In the genomic region with DNA sequence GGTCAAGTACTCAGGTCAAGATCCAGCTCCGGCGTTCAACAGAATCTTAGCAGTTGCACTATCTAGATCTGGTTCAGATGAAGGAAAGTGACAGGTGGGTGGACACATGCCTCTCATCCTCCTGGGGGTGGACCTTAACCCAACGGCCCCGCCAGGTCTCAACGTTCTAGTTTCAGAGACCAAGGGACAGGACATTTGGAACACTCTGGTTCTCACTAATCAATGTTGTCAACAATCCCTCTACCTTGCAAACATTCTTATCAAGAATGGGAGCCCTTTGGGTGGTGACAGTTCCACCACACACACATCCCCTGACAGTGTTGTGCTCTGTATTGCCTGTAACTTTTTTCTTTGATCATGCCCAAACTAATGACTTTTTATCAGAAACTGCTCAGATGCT, we compare ENCODE assay signal across 28 mouse cellular contexts. TPM values are rescaled to one million over a fixed set of nuclear protein-coding genes. Genes with fewer than 3 reads are reported as not detected.
DNase-seq lines count a peak whose midpoint lies in the region; ATAC-seq and TF ChIP-seq lines count a peak whose summit lies in the region.
"Had no signal": no experiment of that assay in that cellular context is flagged by ENCODE, and none has a peak within 500 bp of the region (broad histone marks: within the 10 kb centered on the region; RNA-seq: fewer than 3 reads in every experiment).

No protein-coding gene starts in this region.

- TF ChIP-seq CTCF in midbrain, postnatal 0 days (IDR thresholded peaks at IDR 0.05) = no peak

- no peaks in the 10 kb centered on the region for H3K4me1 ChIP-seq in midbrain, embryonic 11.5 days (ENCODE audit: control insufficient read depth, insufficient read depth, low read length)
- no peaks in the 10 kb centered on the region for H3K4me1 ChIP-seq in midbrain, postnatal 0 days (ENCODE audit: insufficient read depth, low read length)
- no peaks in the 10 kb centered on the region for H3K4me1 ChIP-seq in liver, embryonic 12.5 days
- peaks cover 14% of the 10 kb centered on the region for H3K4me1 ChIP-seq in liver, embryonic 15.5 days (replicated peaks)
- H3K4me1 ChIP-seq: forebrain, embryonic 10.5 days; forebrain, embryonic 13.5 days; heart, embryonic 12.5 days; heart, embryonic 15.5 days; hindbrain, embryonic 13.5 days had no signal

- no peak overlapping the region for H3K4me3 ChIP-seq in midbrain, embryonic 11.5 days (ENCODE audit: low read depth, low read length)
- no peak overlapping the region for H3K4me3 ChIP-seq in midbrain, postnatal 0 days (ENCODE audit: low read depth, low read length)
- H3K4me3 ChIP-seq in liver, embryonic 12.5 days = no peak overlapping the region
- H3K4me3 ChIP-seq in liver, embryonic 15.5 days (replicated peaks) = no peak overlapping the region
- H3K4me3 ChIP-seq: forebrain, embryonic 10.5 days; forebrain, embryonic 13.5 days; gastrocnemius, adult 2 months; heart, embryonic 12.5 days; heart, embryonic 15.5 days; hindbrain, embryonic 13.5 days had no signal

- no peak overlapping the region for H3K9ac ChIP-seq in midbrain, embryonic 11.5 days (ENCODE audit: low read length)
- H3K9ac ChIP-seq in midbrain, postnatal 0 days (replicated peaks; ENCODE audit: low read length, poor library complexity, severe bottlenecking) = no peak overlapping the region
- H3K9ac ChIP-seq in liver, embryonic 12.5 days = no peak overlapping the region
- H3K9ac ChIP-seq in liver, embryonic 15.5 days = no peak overlapping the region
- H3K9ac ChIP-seq: forebrain, embryonic 13.5 days; heart, embryonic 12.5 days; heart, embryonic 15.5 days; hindbrain, embryonic 13.5 days had no signal

- no peaks in the 10 kb centered on the region for H3K27me3 ChIP-seq in midbrain, embryonic 11.5 days (ENCODE audit: control insufficient read depth, insufficient read depth, low read length)
- H3K27me3 ChIP-seq in midbrain, postnatal 0 days (ENCODE audit: insufficient read depth, low read length) = peaks cover 15% of the 10 kb centered on the region; the same call in 1 of the 2 replicates
- H3K27me3 ChIP-seq in liver, embryonic 12.5 days (replicated peaks) = peaks cover 34% of the 10 kb centered on the region
- no peaks in the 10 kb centered on the region; the same call in 1 of the 2 replicates for H3K27me3 ChIP-seq in liver, embryonic 15.5 days

- DNase-seq in midbrain, embryonic 11.5 days (ENCODE audit: low spot score, missing footprints) = peak; percentile 12
- no peak for DNase-seq in midbrain, postnatal 0 days (ENCODE audit: low spot score)
- DNase-seq in adrenal gland, postnatal 14 days = no peak
- DNase-seq in lung, postnatal 36 days = no peak
- no peak for DNase-seq in heart, postnatal 10 days
- DNase-seq: adrenal gland, adult 2 months; adrenal gland, postnatal 25 days; cerebellum, adult 18-20 months; cerebellum, adult 9-10 months; cerebellum, postnatal 14 days; gastrocnemius, adult 2 months; gastrocnemius, postnatal 14 days; heart, adult 18-20 months; heart, postnatal 14 days had no signal

- H3K9me3 ChIP-seq in midbrain, embryonic 11.5 days (ENCODE audit: control insufficient read depth, low read length) = no peaks in the 10 kb centered on the region
- no peaks in the 10 kb centered on the region for H3K9me3 ChIP-seq in midbrain, postnatal 0 days (ENCODE audit: low read length)
- no peaks in the 10 kb centered on the region for H3K9me3 ChIP-seq in liver, embryonic 12.5 days (replicated peaks)
- no peaks in the 10 kb centered on the region for H3K9me3 ChIP-seq in liver, embryonic 15.5 days (replicated peaks)
- H3K9me3 ChIP-seq: forebrain, embryonic 10.5 days; forebrain, embryonic 13.5 days; heart, embryonic 12.5 days; heart, embryonic 15.5 days; hindbrain, embryonic 13.5 days had no signal

- no peak for ATAC-seq in midbrain, embryonic 11.5 days (ENCODE audit: low FRiP score)
- no peak for ATAC-seq in midbrain, postnatal 0 days (ENCODE audit: low FRiP score)
- 0 out of 2 replicates have a peak, but pooled peaks have one; percentile 37 for ATAC-seq in liver, embryonic 12.5 days
- ATAC-seq in liver, embryonic 15.5 days (ENCODE audit: insufficient read depth) = peak; percentile 65; the same call in 1 of the 2 replicates
- ATAC-seq: CD4-positive, CD25-positive, alpha-beta regulatory T cell, adult 4 months; forebrain, embryonic 13.5 days; forebrain, embryonic 16.5 days; hindbrain, embryonic 16.5 days had no signal

- 85% methylated on average over 5 of the region's 5 CpGs for WGBS in midbrain, embryonic 11.5 days
- 85% methylated on average over 5 of the region's 5 CpGs for WGBS in midbrain, postnatal 0 days
- 63% methylated on average over 5 of the region's 5 CpGs for WGBS in liver, embryonic 12.5 days (ENCODE audit: insufficient replicate concordance)
- WGBS in liver, embryonic 15.5 days (ENCODE audit: insufficient replicate concordance) = 57% methylated on average over 5 of the region's 5 CpGs

- intact Hi-C loops in heart, postnatal 10 days (cut with DNase I) = no loop called here

- no peaks in the 10 kb centered on the region for H3K36me3 ChIP-seq in midbrain, embryonic 11.5 days (ENCODE audit: control insufficient read depth, insufficient read depth, low read length)
- no peaks in the 10 kb centered on the region for H3K36me3 ChIP-seq in midbrain, postnatal 0 days (ENCODE audit: insufficient read depth, low read length)
- H3K36me3 ChIP-seq in liver, embryonic 12.5 days = no peaks in the 10 kb centered on the region
- H3K36me3 ChIP-seq in liver, embryonic 15.5 days (replicated peaks) = no peaks in the 10 kb centered on the region
- H3K36me3 ChIP-seq: forebrain, embryonic 10.5 days; heart, embryonic 12.5 days; heart, embryonic 15.5 days; hindbrain, embryonic 13.5 days had no signal

- no peak overlapping the region for H3K27ac ChIP-seq in midbrain, embryonic 11.5 days (ENCODE audit: low read depth, low read length)
- H3K27ac ChIP-seq in midbrain, postnatal 0 days (ENCODE audit: low read depth, low read length) = no peak overlapping the region
- no peak overlapping the region for H3K27ac ChIP-seq in liver, embryonic 12.5 days
- H3K27ac ChIP-seq in liver, embryonic 15.5 days (replicated peaks) = peak overlapping the region; percentile 45; the same call in 1 of the 2 replicates
- H3K27ac ChIP-seq: forebrain, embryonic 10.5 days; forebrain, embryonic 13.5 days; gastrocnemius, adult 2 months; heart, embryonic 15.5 days; hindbrain, embryonic 13.5 days had no signal

- no peak overlapping the region for H3K4me2 ChIP-seq in midbrain, embryonic 11.5 days
- no peak overlapping the region for H3K4me2 ChIP-seq in midbrain, postnatal 0 days (ENCODE audit: low read depth, low read length, poor library complexity, severe bottlenecking)
- H3K4me2 ChIP-seq in liver, embryonic 12.5 days = no peak overlapping the region
- H3K4me2 ChIP-seq in liver, embryonic 15.5 days = no peak overlapping the region
- H3K4me2 ChIP-seq: forebrain, embryonic 13.5 days; heart, embryonic 12.5 days; heart, embryonic 15.5 days; hindbrain, embryonic 13.5 days had no signal

RNA-seq across cellular contexts. Expression of gene Wfdc21, which starts 4.9 kb away (rescaled TPM):
- polyA plus RNA-seq in midbrain, embryonic 11.5 days (2014; fragmentation: Nextera tagmentation; extraction: Ambion mirVana) = not detected in 2 replicates
- not detected in 2 replicates for total RNA-seq in midbrain, postnatal 0 days (2014; rRNA removed)
- not detected in 2 replicates for polyA plus RNA-seq in midbrain, postnatal 0 days (2015; fragmentation: Nextera tagmentation; extraction: Ambion mirVana)
- 3.3 and 4.1 TPM in 2 replicates for polyA plus RNA-seq in liver, embryonic 12.5 days (2016; fragmentation: Nextera tagmentation; extraction: Ambion mirVana)
- 45.7 and 46.2 TPM in 2 replicates for polyA plus RNA-seq in liver, embryonic 15.5 days (2015; fragmentation: Nextera tagmentation; extraction: Ambion mirVana)
- total RNA-seq in adrenal gland, postnatal 14 days (2021) = 2.8 TPM in 1 of 2 replicates, not detected in the other
- total RNA-seq in heart, postnatal 10 days (2021) = not detected
- total RNA-seq: adrenal gland, postnatal 25 days; gastrocnemius, adult 2 months; gastrocnemius, postnatal 14 days; heart, adult 18-20 months; MEL had no signal
- polyA plus RNA-seq: C2C12; CD4-positive, CD25-positive, alpha-beta regulatory T cell, adult 4 months; embryonic facial prominence, embryonic 11.5 days; forebrain, embryonic 10.5 days; forebrain, embryonic 13.5 days; forebrain, embryonic 16.5 days; heart, embryonic 12.5 days; hindbrain, embryonic 13.5 days; hindbrain, embryonic 16.5 days had no signal

RNA-seq across cellular contexts. Expression of gene Heatr6, which starts 11.7 kb away (rescaled TPM):
- polyA plus RNA-seq in midbrain, embryonic 11.5 days (2014; fragmentation: Nextera tagmentation; extraction: Ambion mirVana) = 30.1 and 31.9 TPM in 2 replicates
- total RNA-seq in midbrain, postnatal 0 days (2014; rRNA removed) = 24.8 and 31.9 TPM in 2 replicates
- 22.0 and 25.9 TPM in 2 replicates for polyA plus RNA-seq in midbrain, postnatal 0 days (2015; fragmentation: Nextera tagmentation; extraction: Ambion mirVana)
- polyA plus RNA-seq in liver, embryonic 12.5 days (2016; fragmentation: Nextera tagmentation; extraction: Ambion mirVana) = 9.7 and 10.4 TPM in 2 replicates
- 6.2 and 6.7 TPM in 2 replicates for polyA plus RNA-seq in liver, embryonic 15.5 days (2015; fragmentation: Nextera tagmentation; extraction: Ambion mirVana)
- total RNA-seq in adrenal gland, postnatal 14 days (2021) = 12.5 and 15.5 TPM in 2 replicates
- 1 to 10 TPM; 8.0 to 8.2 TPM for total RNA-seq in heart, postnatal 10 days (2021)

RNA-seq across cellular contexts. Expression of gene Wfdc18, which starts 33.0 kb away (rescaled TPM):
- polyA plus RNA-seq in midbrain, embryonic 11.5 days (2014; fragmentation: Nextera tagmentation; extraction: Ambion mirVana) = not detected in 2 replicates
- not detected in 2 replicates for total RNA-seq in midbrain, postnatal 0 days (2014; rRNA removed)
- polyA plus RNA-seq in midbrain, postnatal 0 days (2015; fragmentation: Nextera tagmentation; extraction: Ambion mirVana) = 1.3 TPM in 1 of 2 replicates, not detected in the other
- polyA plus RNA-seq in liver, embryonic 12.5 days (2016; fragmentation: Nextera tagmentation; extraction: Ambion mirVana) = not detected in 2 replicates
- polyA plus RNA-seq in liver, embryonic 15.5 days (2015; fragmentation: Nextera tagmentation; extraction: Ambion mirVana) = not detected in 2 replicates
- not detected in 2 replicates for total RNA-seq in adrenal gland, postnatal 14 days (2021)
- total RNA-seq in heart, postnatal 10 days (2021) = under 1 TPM in 1 of 2 experiments, not detected in 1; 0.74 TPM
- total RNA-seq: adrenal gland, adult 2 months; adrenal gland, postnatal 25 days; gastrocnemius, adult 2 months; gastrocnemius, postnatal 14 days; gastrocnemius, postnatal 4 days; heart, adult 18-20 months; heart, postnatal 14 days; MEL had no signal
- polyA plus RNA-seq: adrenal gland, adult 2 months; C2C12; CD4-positive, CD25-positive, alpha-beta regulatory T cell, adult 4 months; embryonic facial prominence, embryonic 11.5 days; forebrain, embryonic 10.5 days; forebrain, embryonic 13.5 days; forebrain, embryonic 16.5 days; hindbrain, embryonic 13.5 days; hindbrain, embryonic 16.5 days had no signal

RNA-seq across cellular contexts. Expression of gene Wfdc17, which starts 38.0 kb away (rescaled TPM):
- polyA plus RNA-seq in midbrain, embryonic 11.5 days (2014; fragmentation: Nextera tagmentation; extraction: Ambion mirVana) = not detected in 2 replicates
- not detected in 2 replicates for total RNA-seq in midbrain, postnatal 0 days (2014; rRNA removed)
- polyA plus RNA-seq in midbrain, postnatal 0 days (2015; fragmentation: Nextera tagmentation; extraction: Ambion mirVana) = 0.70 and 0.75 TPM in 2 replicates
- 4.5 and 6.1 TPM in 2 replicates for polyA plus RNA-seq in liver, embryonic 12.5 days (2016; fragmentation: Nextera tagmentation; extraction: Ambion mirVana)
- polyA plus RNA-seq in liver, embryonic 15.5 days (2015; fragmentation: Nextera tagmentation; extraction: Ambion mirVana) = 16.4 and 18.6 TPM in 2 replicates
- total RNA-seq in adrenal gland, postnatal 14 days (2021) = 1.3 and 1.7 TPM in 2 replicates
- 1 to 10 TPM in 1 of 2 experiments, under 1 TPM in 1; 0.91 to 1.1 TPM for total RNA-seq in heart, postnatal 10 days (2021)
- total RNA-seq: MEL had no signal
- polyA plus RNA-seq: C2C12; CD4-positive, CD25-positive, alpha-beta regulatory T cell, adult 4 months; forebrain, embryonic 10.5 days; forebrain, embryonic 13.5 days; forebrain, embryonic 16.5 days; heart, embryonic 12.5 days had no signal

Comparison
In these comparisons a context has a peak if more than half of its experiments do, and no peak if none do; other contexts are left out.
1. ATAC-seq: peak in liver, embryonic 12.5 days (single experiment) and liver, embryonic 15.5 days (single experiment); none in midbrain, embryonic 11.5 days (single experiment) and midbrain, postnatal 0 days (single experiment).